Mouse (Mus musculus) stomach, embryonic 15.5 days (tissue): ENCODE results near the gene Ogdhl. TPM values are rescaled to one million over a fixed set of nuclear protein-coding genes. Genes with fewer than 3 reads are reported as not detected.
"Not testable (repeated sequence)": the region's sequence is repeated elsewhere in the genome, so short reads cannot be mapped to it uniquely, and the experiment has no call there.

Experiments
- ATAC-seq: fragments of 200-750 bp; cut with Nextera tagmentation; 2 replicates; pipeline ENCODE4 v1.8.0; 2017; ENCODE audit warnings: low read depth, moderate number of reproducible peaks, moderate TSS enrichment; ENCODE audit not compliant: insufficient read depth, low FRiP score
- H3K27ac ChIP-seq: fragments of 300-500 bp; sonication (generic); 2 replicates; pipeline ENCODE4 v1.5.1; 2015; ENCODE audit warnings: mild to moderate bottlenecking, inconsistent platforms
- H3K27me3 ChIP-seq: fragments of 300-500 bp; sonication (generic); replicated peaks from 2 replicates; pipeline ENCODE4 v1.6.1; 2015; ENCODE audit warnings: inconsistent platforms
- H3K36me3 ChIP-seq: fragments of 300-500 bp; sonication (generic); 2 replicates; pipeline ENCODE4 v1.6.1; 2015; ENCODE audit warnings: inconsistent platforms
- H3K4me1 ChIP-seq: fragments of 300-500 bp; sonication (generic); 2 replicates; pipeline ENCODE4 v1.6.1; 2015; ENCODE audit warnings: inconsistent platforms
- H3K4me2 ChIP-seq: fragments of 300-500 bp; sonication (generic); 2 replicates; pipeline ENCODE4 v1.6.1; 2015; ENCODE audit warnings: mild to moderate bottlenecking, inconsistent platforms
- H3K4me3 ChIP-seq: fragments of 300-500 bp; sonication (generic); replicated peaks from 2 replicates; pipeline ENCODE4 v1.5.1; 2015; ENCODE audit warnings: inconsistent platforms
- H3K9ac ChIP-seq: fragments of 300-500 bp; sonication (generic); 2 replicates; pipeline ENCODE4 v1.6.1; 2015; ENCODE audit warnings: inconsistent platforms
- H3K9me3 ChIP-seq: fragments of 300-500 bp; sonication (generic); 2 replicates; pipeline ENCODE4 v1.6.1; 2016; ENCODE audit warnings: inconsistent platforms
- WGBS: fragments of 180-500 bp; shearing (Covaris S2); methylation state at CpG from one replicate; pipeline ENCODE4 v1.1.7; 2015; 5-methylcytosine and 5-hydroxymethylcytosine counted together
- polyA plus RNA-seq: library from polyadenylated mRNA; unstranded; fragments of >200 nt; fragmentation: Nextera tagmentation; extraction: Ambion mirVana; gene quantifications from 2 replicates; pipeline ENCODE4 v1.2.1, GENCODE M21; 2015

The Ogdhl gene
- polyA plus RNA-seq, 1 experiment from 2014 or later: 12.3 TPM

GRCm38 (mm10) chr14:32336547-32336946 lies 14.7 kb downstream of the Ogdhl start:
- Histone ChIP-seq H3K27ac (no peak overlapping the region), H3K4me3 (no peak overlapping the region), H3K36me3 (0 out of 2 replicates have a peak, but pooled peaks cover 3% of the 10 kb centered on the region), H3K4me2 (no peak overlapping the region), H3K27me3 (no peaks in the 10 kb centered on the region), H3K9me3 (no peaks in the 10 kb centered on the region), H3K4me1 (no peaks in the 10 kb centered on the region), H3K9ac (no peak overlapping the region)
- WGBS: 78% methylated on average over 11 of the region's 11 CpGs
- ATAC-seq: no peak

GRCm38 (mm10) chr14:32341823-32342222 lies 20.0 kb downstream of the Ogdhl start:
- H3K4me2 ChIP-seq: no peak overlapping the region
- H3K4me3 ChIP-seq: no peak overlapping the region
- ATAC-seq: no peak
- H3K4me1 ChIP-seq: no peaks in the 10 kb centered on the region
- no peak overlapping the region for H3K9ac ChIP-seq
- WGBS: 94% methylated on average over 7 of the region's 7 CpGs
- H3K27me3 ChIP-seq: no peaks in the 10 kb centered on the region
- no peaks in the 10 kb centered on the region for H3K36me3 ChIP-seq
- no peak overlapping the region for H3K27ac ChIP-seq
- no peaks in the 10 kb centered on the region for H3K9me3 ChIP-seq

GRCm38 (mm10) chr14:32344176-32344575 lies 22.4 kb downstream of the Ogdhl start:
- H3K36me3 ChIP-seq: no peaks in the 10 kb centered on the region
- no peak overlapping the region for H3K9ac ChIP-seq
- no peak for ATAC-seq
- no peak overlapping the region for H3K4me3 ChIP-seq
- WGBS: 91% methylated on average over 7 of the region's 7 CpGs
- no peaks in the 10 kb centered on the region for H3K27me3 ChIP-seq
- H3K4me2 ChIP-seq: no peak overlapping the region
- no peaks in the 10 kb centered on the region for H3K4me1 ChIP-seq
- H3K27ac ChIP-seq: no peak overlapping the region
- no peaks in the 10 kb centered on the region for H3K9me3 ChIP-seq

- Histone ChIP-seq H3K36me3 (no peaks in the 10 kb centered on the region), H3K27ac (no peak overlapping the region), H3K4me1 (no peaks in the 10 kb centered on the region), H3K4me2 (no peak overlapping the region), H3K4me3 (no peak overlapping the region), H3K27me3 (no peaks in the 10 kb centered on the region), H3K9me3 (no peaks in the 10 kb centered on the region), H3K9ac (no peak overlapping the region)
- no peak for ATAC-seq
- WGBS: 80% methylated on average over 9 of the region's 10 CpGs
Observed at GRCm38 (mm10) chr14:32344694-32345093, 22.9 kb downstream of the Ogdhl start.

GRCm38 (mm10) chr14:32347307-32347706 lies 25.5 kb downstream of the Ogdhl start:
- no peak overlapping the region for H3K9ac ChIP-seq
- no peak overlapping the region for H3K27ac ChIP-seq
- H3K36me3 ChIP-seq: no peaks in the 10 kb centered on the region
- H3K4me1 ChIP-seq: no peaks in the 10 kb centered on the region
- ATAC-seq: no peak
- no peak overlapping the region for H3K4me3 ChIP-seq
- H3K9me3 ChIP-seq: no peaks in the 10 kb centered on the region
- no peaks in the 10 kb centered on the region for H3K27me3 ChIP-seq
- 92% methylated on average over 9 of the region's 9 CpGs for WGBS
- H3K4me2 ChIP-seq: no peak overlapping the region

- not testable (repeated sequence) for H3K9ac ChIP-seq, H3K4me1 ChIP-seq, H3K9me3 ChIP-seq, H3K27me3 ChIP-seq, H3K27ac ChIP-seq, H3K36me3 ChIP-seq, ATAC-seq, H3K4me3 ChIP-seq, H3K4me2 ChIP-seq
- 16% methylated on average over 6 of the region's 6 CpGs for WGBS
Observed at GRCm38 (mm10) chr14:32351181-32351920, 29.5 kb downstream of the Ogdhl start.

GRCm38 (mm10) chr14:32364359-32364758 lies 42.5 kb downstream of the Ogdhl start:
- ATAC-seq: no peak
- H3K9me3 ChIP-seq: no peaks in the 10 kb centered on the region
- H3K4me2 ChIP-seq: no peak overlapping the region
- 53% methylated on average over 7 of the region's 7 CpGs for WGBS
- H3K36me3 ChIP-seq: no peaks in the 10 kb centered on the region
- H3K27ac ChIP-seq: no peak overlapping the region
- no peaks in the 10 kb centered on the region for H3K4me1 ChIP-seq
- no peaks in the 10 kb centered on the region for H3K27me3 ChIP-seq
- no peak overlapping the region for H3K4me3 ChIP-seq
- H3K9ac ChIP-seq: no peak overlapping the region

GRCm38 (mm10) chr14:32369756-32370155 lies 47.9 kb downstream of the Ogdhl start:
- ATAC-seq: no peak
- Histone ChIP-seq H3K36me3 (no peaks in the 10 kb centered on the region), H3K9ac (no peak overlapping the region), H3K27me3 (no peaks in the 10 kb centered on the region), H3K4me3 (no peak overlapping the region), H3K27ac (no peak overlapping the region), H3K9me3 (no peaks in the 10 kb centered on the region), H3K4me2 (no peak overlapping the region), H3K4me1 (no peaks in the 10 kb centered on the region)
- WGBS: 56% methylated on average over 7 of the region's 7 CpGs

DNA sequence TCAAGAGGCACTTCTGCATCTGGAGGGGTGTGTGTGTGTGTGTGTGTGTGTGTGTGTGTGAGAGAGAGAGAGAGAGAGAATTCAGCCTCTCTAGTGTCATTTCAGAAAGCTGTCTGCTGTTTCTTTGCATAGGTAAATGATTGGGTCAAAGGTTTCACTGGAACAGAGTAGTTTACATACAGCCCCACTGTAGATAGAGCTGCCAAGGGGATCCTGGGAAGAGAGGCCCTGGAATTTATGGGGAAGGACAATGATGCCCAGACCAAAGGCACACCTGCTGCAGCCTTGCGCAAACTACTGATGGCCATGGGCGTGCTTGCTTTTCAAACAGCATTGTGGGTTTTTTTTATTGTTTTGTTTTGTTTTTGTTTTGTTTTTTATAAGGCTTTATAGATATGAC lies 50.7 kb downstream of the Ogdhl start:
- H3K9ac ChIP-seq: no peak overlapping the region
- WGBS: 61% methylated on average over 2 of the region's 2 CpGs
- H3K36me3 ChIP-seq: no peaks in the 10 kb centered on the region
- no peak for ATAC-seq
- no peak overlapping the region for H3K4me3 ChIP-seq
- no peak overlapping the region for H3K27ac ChIP-seq
- H3K4me2 ChIP-seq: no peak overlapping the region
- no peaks in the 10 kb centered on the region for H3K9me3 ChIP-seq
- no peaks in the 10 kb centered on the region for H3K27me3 ChIP-seq
- no peaks in the 10 kb centered on the region for H3K4me1 ChIP-seq

GRCm38 (mm10) chr14:32379395-32380098 lies 57.7 kb downstream of the Ogdhl start:
- peaks cover 9% of the 10 kb centered on the region; the same call in 1 of the 2 replicates for H3K27me3 ChIP-seq
- 13% methylated on average over 22 of the region's 22 CpGs for WGBS
- H3K27ac ChIP-seq: no peak overlapping the region
- no peaks in the 10 kb centered on the region for H3K9me3 ChIP-seq
- H3K4me2 ChIP-seq: no peak overlapping the region
- H3K9ac ChIP-seq: no peak overlapping the region
- no peak overlapping the region for H3K4me3 ChIP-seq
- no peaks in the 10 kb centered on the region for H3K4me1 ChIP-seq
- no peaks in the 10 kb centered on the region for H3K36me3 ChIP-seq
- ATAC-seq: no peak

DNA sequence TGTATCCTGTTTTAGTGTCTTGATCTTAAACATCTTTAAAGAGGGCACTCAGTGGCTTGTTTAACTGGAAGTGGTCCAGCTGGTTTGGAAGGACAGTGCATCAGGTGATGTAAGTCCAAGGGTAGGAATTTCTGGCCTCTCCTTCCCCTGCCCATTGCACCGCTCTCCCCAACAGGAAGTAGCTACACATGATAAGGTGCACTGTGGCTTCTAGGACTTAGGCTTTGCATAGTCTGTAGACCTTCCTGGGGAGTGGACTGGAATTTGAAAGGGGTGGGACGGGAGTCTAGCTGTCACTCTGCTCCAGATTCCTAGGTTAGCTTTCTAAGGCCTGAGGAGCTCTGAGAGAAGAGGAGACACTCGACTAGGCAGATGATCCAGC lies 58.3 kb downstream of the Ogdhl start:
- no peak overlapping the region for H3K27ac ChIP-seq
- H3K4me1 ChIP-seq: no peaks in the 10 kb centered on the region
- 43% methylated on average over 3 of the region's 3 CpGs for WGBS
- no peak overlapping the region for H3K4me3 ChIP-seq
- H3K4me2 ChIP-seq: no peak overlapping the region
- H3K9ac ChIP-seq: no peak overlapping the region
- no peaks in the 10 kb centered on the region for H3K9me3 ChIP-seq
- no peaks in the 10 kb centered on the region for H3K36me3 ChIP-seq
- no peak for ATAC-seq
- peaks cover 9% of the 10 kb centered on the region; the same call in 1 of the 2 replicates for H3K27me3 ChIP-seq

GRCm38 (mm10) chr14:32381066-32381465 lies 59.2 kb downstream of the Ogdhl start:
- no peaks in the 10 kb centered on the region for H3K4me1 ChIP-seq

More at GRCm38 (mm10) chr14:32381066-32381465, 59.2 kb downstream of the Ogdhl start:
- WGBS: 26% methylated on average over 7 of the region's 7 CpGs
- Histone ChIP-seq H3K4me2 (no peak overlapping the region), H3K4me3 (no peak overlapping the region), H3K27ac (no peak overlapping the region), H3K27me3 (peaks cover 9% of the 10 kb centered on the region; the same call in 1 of the 2 replicates), H3K9me3 (no peaks in the 10 kb centered on the region), H3K9ac (no peak overlapping the region), H3K36me3 (no peaks in the 10 kb centered on the region)
- ATAC-seq: no peak
